Mouse (Mus musculus) cerebellum, adult 2 months (tissue): ENCODE data around the gene Prtg.

Experiments
- CTCF ChIP-seq: fragments of 200-500 bp; IDR thresholded peaks from 2 replicates; pipeline ENCODE4 v1.5.1; 2011; ENCODE audit warnings: low read depth, mild to moderate bottlenecking, control low read depth, low read length, moderate library complexity, borderline replicate concordance; ENCODE audit not compliant: insufficient read depth
- POLR2A ChIP-seq: fragments of 200-500 bp; IDR thresholded peaks from 2 replicates; pipeline ENCODE4 v1.6.1; 2011; ENCODE audit warnings: low read length, control low read depth, borderline replicate concordance; ENCODE audit not compliant: insufficient read depth

GRCm38 (mm10) chr9:72797136-72797621, 9.5 kb upstream of the Prtg start:
- no peak for TF ChIP-seq CTCF
- no peak for TF ChIP-seq POLR2A
